ENCODE assay signal across 8 mouse cellular contexts in genomic region chr11:98002627-98003026, GRCm38 (mm10). TPM values are rescaled to one million over a fixed set of nuclear protein-coding genes. Genes with fewer than 3 reads are reported as not detected.
DNase-seq lines count a peak whose midpoint lies in the region; ATAC-seq and TF ChIP-seq lines count a peak whose summit lies in the region.

No protein-coding gene starts in this region.

- H3K4me1 ChIP-seq in forebrain, embryonic 11.5 days (replicated peaks; ENCODE audit: control insufficient read depth, insufficient read depth, low read length) = peaks cover 18% of the 10 kb centered on the region
- H3K4me1 ChIP-seq in hindbrain, embryonic 14.5 days (replicated peaks; ENCODE audit: control insufficient read depth, insufficient read depth, low read length) = no peaks in the 10 kb centered on the region
- peaks cover 7% of the 10 kb centered on the region for H3K4me1 ChIP-seq in liver, embryonic 11.5 days (replicated peaks; ENCODE audit: control insufficient read depth, insufficient read depth, low read length)

- H3K9ac ChIP-seq in forebrain, embryonic 11.5 days (ENCODE audit: low read length) = peak overlapping the region; percentile 6; the same call in 1 of the 2 replicates
- no peak overlapping the region for H3K9ac ChIP-seq in hindbrain, embryonic 14.5 days
- no peak overlapping the region for H3K9ac ChIP-seq in liver, embryonic 11.5 days (ENCODE audit: low read depth, low read length)

- H3K4me2 ChIP-seq in forebrain, embryonic 11.5 days (ENCODE audit: low read depth, low read length, severe bottlenecking) = peak overlapping the region; percentile 31; the same call in 1 of the 2 replicates
- H3K4me2 ChIP-seq in hindbrain, embryonic 14.5 days (replicated peaks) = no peak overlapping the region; the same call in 1 of the 2 replicates
- H3K4me2 ChIP-seq in liver, embryonic 11.5 days = peak overlapping the region; percentile 70

- ATAC-seq in forebrain, embryonic 11.5 days (replicated peaks; ENCODE audit: low FRiP score) = no peak; the same call in 1 of the 2 replicates
- no peak for ATAC-seq in hindbrain, embryonic 14.5 days (ENCODE audit: low FRiP score)
- 0 out of 2 replicates have a peak, but pooled peaks have one; percentile 21 for ATAC-seq in liver, embryonic 11.5 days (replicated peaks; ENCODE audit: low FRiP score)

- no peaks in the 10 kb centered on the region for H3K9me3 ChIP-seq in forebrain, embryonic 11.5 days (ENCODE audit: control insufficient read depth, low read length)
- H3K9me3 ChIP-seq in hindbrain, embryonic 14.5 days (ENCODE audit: control insufficient read depth, low read length) = no peaks in the 10 kb centered on the region
- no peaks in the 10 kb centered on the region for H3K9me3 ChIP-seq in liver, embryonic 11.5 days (ENCODE audit: control insufficient read depth, low read length)

- no peaks in the 10 kb centered on the region; the same call in 1 of the 2 replicates for H3K36me3 ChIP-seq in forebrain, embryonic 11.5 days (ENCODE audit: control insufficient read depth, insufficient read depth, low read length)
- peaks cover 49% of the 10 kb centered on the region for H3K36me3 ChIP-seq in hindbrain, embryonic 14.5 days (replicated peaks; ENCODE audit: control insufficient read depth, insufficient read depth)
- H3K36me3 ChIP-seq in liver, embryonic 11.5 days (ENCODE audit: control insufficient read depth, insufficient read depth, low read length) = no peaks in the 10 kb centered on the region

- DNase-seq in left cerebral cortex, adult 18-20 months (ENCODE audit: low spot score in 2 of 2) = peak; percentile 75 to 82
- DNase-seq in left cerebral cortex, adult 11 months (ENCODE audit: low spot score) = no peak
- DNase-seq in brain, embryonic 14.5 days (ENCODE audit: low read depth) = peak; percentile 82
- peak; percentile 92 for DNase-seq in forebrain, embryonic 11.5 days (ENCODE audit: low spot score)
- DNase-seq in hindbrain, embryonic 14.5 days (ENCODE audit: low spot score) = peak; percentile 79
- peak; percentile 77 for DNase-seq in liver, embryonic 11.5 days (ENCODE audit: low spot score)
- peak; percentile 85 for DNase-seq in neural tube, embryonic 10.5 days (ENCODE audit: extremely low spot score, low spot score)
- DNase-seq in thymus, adult 18-20 months = peak; percentile 79 to 89

- H3K4me3 ChIP-seq in forebrain, embryonic 11.5 days (ENCODE audit: low read depth, low read length) = 0 out of 2 replicates have a peak overlapping the region, but pooled peaks have one; percentile 3
- no peak overlapping the region for H3K4me3 ChIP-seq in hindbrain, embryonic 14.5 days (replicated peaks; ENCODE audit: low read length)
- peak overlapping the region; percentile 33 for H3K4me3 ChIP-seq in liver, embryonic 11.5 days (ENCODE audit: low read depth, low read length)

- TF ChIP-seq CTCF in brain, embryonic 14.5 days (IDR thresholded peaks at IDR 0.05; ENCODE audit: borderline replicate concordance, extremely low read depth, insufficient read depth, insufficient read length) = peak; percentile 85

- no peak overlapping the region for H3K27ac ChIP-seq in forebrain, embryonic 11.5 days (ENCODE audit: low read depth, low read length)
- H3K27ac ChIP-seq in hindbrain, embryonic 14.5 days = no peak overlapping the region
- no peak overlapping the region for H3K27ac ChIP-seq in liver, embryonic 11.5 days (ENCODE audit: low read depth, low read length)

- TF ChIP-seq POLR2A in brain, embryonic 14.5 days (IDR thresholded peaks at IDR 0.05; ENCODE audit: borderline replicate concordance, extremely low read depth, insufficient read depth, insufficient read length, poor library complexity, severe bottlenecking) = no peak

- WGBS in forebrain, embryonic 11.5 days = 7% methylated on average over 12 of the region's 12 CpGs
- 12% methylated on average over 12 of the region's 12 CpGs for WGBS in hindbrain, embryonic 14.5 days
- 7% methylated on average over 12 of the region's 12 CpGs for WGBS in liver, embryonic 11.5 days

- peaks cover 4% of the 10 kb centered on the region for H3K27me3 ChIP-seq in forebrain, embryonic 11.5 days (ENCODE audit: control insufficient read depth, insufficient read depth, low read length)
- no peaks in the 10 kb centered on the region for H3K27me3 ChIP-seq in hindbrain, embryonic 14.5 days (ENCODE audit: control insufficient read depth, insufficient read depth, low read length)
- peaks cover 28% of the 10 kb centered on the region for H3K27me3 ChIP-seq in liver, embryonic 11.5 days (replicated peaks; ENCODE audit: control insufficient read depth, insufficient read depth, low read length)

RNA-seq across cellular contexts. Expression of gene Arl5c, which starts 6.6 kb away (rescaled TPM):
- total RNA-seq in left cerebral cortex, adult 18-20 months (2021) = 1 to 10 TPM; 1.4 to 1.9 TPM
- 0.89 and 1.1 TPM in 2 replicates for polyA plus RNA-seq in brain, embryonic 14.5 days (2012; rRNA removed)
- 10.4 and 12.3 TPM in 2 replicates for polyA plus RNA-seq in forebrain, embryonic 11.5 days (2014; fragmentation: Nextera tagmentation; extraction: Ambion mirVana)
- polyA plus RNA-seq in hindbrain, embryonic 14.5 days (2014; fragmentation: Nextera tagmentation; extraction: Ambion mirVana) = 6.5 and 11.0 TPM in 2 replicates
- polyA plus RNA-seq in liver, embryonic 11.5 days (2014; fragmentation: Nextera tagmentation; extraction: Ambion mirVana) = 24.0 and 31.2 TPM in 2 replicates

RNA-seq across cellular contexts. Expression of gene Plxdc1, which starts 16.4 kb away (rescaled TPM):
- 10 to 100 TPM; 42.2 to 46.7 TPM for total RNA-seq in left cerebral cortex, adult 18-20 months (2021)
- 0.67 and 0.90 TPM in 2 replicates for polyA plus RNA-seq in brain, embryonic 14.5 days (2012; rRNA removed)
- polyA plus RNA-seq in forebrain, embryonic 11.5 days (2014; fragmentation: Nextera tagmentation; extraction: Ambion mirVana) = 0.20 TPM in 1 of 2 replicates, not detected in the other
- 0.90 and 1.1 TPM in 2 replicates for polyA plus RNA-seq in hindbrain, embryonic 14.5 days (2014; fragmentation: Nextera tagmentation; extraction: Ambion mirVana)
- 0.47 and 0.77 TPM in 2 replicates for polyA plus RNA-seq in liver, embryonic 11.5 days (2014; fragmentation: Nextera tagmentation; extraction: Ambion mirVana)

RNA-seq across cellular contexts. Expression of gene Cacnb1, which starts 20.2 kb away (rescaled TPM):
- total RNA-seq in left cerebral cortex, adult 18-20 months (2021) = 100 to 1,000 TPM; 154 to 170 TPM
- 60.8 and 90.1 TPM in 2 replicates for polyA plus RNA-seq in brain, embryonic 14.5 days (2012; rRNA removed)
- 9.6 and 11.1 TPM in 2 replicates for polyA plus RNA-seq in forebrain, embryonic 11.5 days (2014; fragmentation: Nextera tagmentation; extraction: Ambion mirVana)
- polyA plus RNA-seq in hindbrain, embryonic 14.5 days (2014; fragmentation: Nextera tagmentation; extraction: Ambion mirVana) = 40.0 and 40.3 TPM in 2 replicates
- 2.1 and 2.2 TPM in 2 replicates for polyA plus RNA-seq in liver, embryonic 11.5 days (2014; fragmentation: Nextera tagmentation; extraction: Ambion mirVana)

RNA-seq across cellular contexts. Expression of gene Rpl19, which starts 23.9 kb away (rescaled TPM):
- total RNA-seq in left cerebral cortex, adult 18-20 months (2021) = 100 to 1,000 TPM; 627 to 650 TPM
- 1,103 and 1,209 TPM in 2 replicates for polyA plus RNA-seq in brain, embryonic 14.5 days (2012; rRNA removed)
- polyA plus RNA-seq in forebrain, embryonic 11.5 days (2014; fragmentation: Nextera tagmentation; extraction: Ambion mirVana) = 897 and 919 TPM in 2 replicates
- polyA plus RNA-seq in hindbrain, embryonic 14.5 days (2014; fragmentation: Nextera tagmentation; extraction: Ambion mirVana) = 614 and 694 TPM in 2 replicates
- 1,333 and 1,422 TPM in 2 replicates for polyA plus RNA-seq in liver, embryonic 11.5 days (2014; fragmentation: Nextera tagmentation; extraction: Ambion mirVana)

RNA-seq across cellular contexts. Expression of gene Stac2, which starts 50.6 kb away (rescaled TPM):
- 100 to 1,000 TPM in 1 of 2 experiments, 10 to 100 TPM in 1; 86.3 to 109 TPM for total RNA-seq in left cerebral cortex, adult 18-20 months (2021)
- 1.8 and 5.5 TPM in 2 replicates for polyA plus RNA-seq in brain, embryonic 14.5 days (2012; rRNA removed)
- polyA plus RNA-seq in forebrain, embryonic 11.5 days (2014; fragmentation: Nextera tagmentation; extraction: Ambion mirVana) = 0.81 and 0.86 TPM in 2 replicates
- 6.7 and 7.3 TPM in 2 replicates for polyA plus RNA-seq in hindbrain, embryonic 14.5 days (2014; fragmentation: Nextera tagmentation; extraction: Ambion mirVana)
- 0.22 and 0.43 TPM in 2 replicates for polyA plus RNA-seq in liver, embryonic 11.5 days (2014; fragmentation: Nextera tagmentation; extraction: Ambion mirVana)
